Mouse (Mus musculus): ENCODE measurements around the gene Chrna5. TPM values are rescaled to one million over a fixed set of nuclear protein-coding genes. Genes with fewer than 3 reads are reported as not detected.
A peak's percentile ranks its signal among the peaks of the same experiment; 100 is the strongest.

Chrna5 gene
- polyA plus RNA-seq, 1 experiment from 2014 or later, result 0.06 TPM

GRCm38 (mm10) chr9:55023326-55023725 is 42.6 kb downstream of the Chrna5 start:
- in situ Hi-C loops (cut with MboI; ENCODE audit: low pct_unique_long_range_greater_than_20kb), result loop anchor here (5.0 to 10.0 kb wide), 2 partner anchors 89 to 291 kb away; no protein-coding TSS in a partner anchor
- POLR2A ChIA-PET, result no interaction called here
- TF ChIP-seq CTCF (IDR thresholded peaks at IDR 0.05), result no peak

DNA sequence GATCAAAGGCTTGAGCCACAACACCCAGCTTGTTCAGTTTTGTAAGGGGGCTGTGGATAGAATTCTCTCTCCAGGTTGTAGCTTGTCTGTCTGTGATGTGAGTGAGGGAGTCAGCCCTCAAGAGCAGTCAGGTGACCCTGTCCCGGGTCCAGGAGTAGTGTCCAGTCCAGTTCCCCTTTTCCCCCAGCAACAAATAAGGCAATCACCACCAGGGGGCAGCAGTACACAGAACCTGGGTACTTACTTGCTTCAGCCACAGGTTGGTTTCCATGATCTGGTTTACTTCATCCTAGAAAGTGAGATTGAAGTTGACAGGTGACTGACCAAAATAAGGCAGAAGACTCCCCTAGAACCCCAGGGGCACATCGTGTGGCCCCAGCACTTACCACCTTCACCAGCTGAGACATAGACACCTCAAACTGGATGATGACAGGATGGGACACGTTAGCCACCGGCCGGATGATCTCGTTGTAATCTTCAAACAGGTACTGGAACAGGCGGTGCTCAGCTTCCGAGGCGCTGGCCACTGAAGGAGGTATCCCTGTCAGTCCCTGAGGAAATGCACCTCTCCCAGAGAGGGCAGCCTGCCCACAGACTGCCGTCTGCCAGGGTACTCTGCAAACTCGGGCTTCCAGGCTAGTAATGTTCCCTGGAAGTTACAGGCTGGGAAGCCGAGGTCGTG is 43.4 kb downstream of the Chrna5 start:
- ChIA-PET CTCF (interaction anchor here (0.7 to 2.9 kb wide), 14 partner anchors 9 to 288 kb away, joined by 3 to 9 read pairs (median 3); no protein-coding TSS in a partner anchor), POLR2A (no interaction called here)
- DNase-seq (ENCODE audit: low read depth, low spot score) (no peak), ATAC-seq (peak; percentile 26)
- H3K27me3 ChIP-seq, result peaks cover 36% of the 10 kb centered on the region
- in situ Hi-C loops (cut with MboI; ENCODE audit: low pct_unique_long_range_greater_than_20kb), result loop anchor here (5.0 to 10.0 kb wide), 2 partner anchors 88 to 291 kb away; no protein-coding TSS in a partner anchor
- TF ChIP-seq CTCF (IDR thresholded peaks at IDR 0.05), result peak; percentile 82

More at GRCm38 (mm10) chr9:55023326-55023725, 42.6 kb downstream of the Chrna5 start:
- DNase-seq (ENCODE audit: low read depth, low spot score), result no peak
- no peak for ATAC-seq
- H3K27me3 ChIP-seq, result peaks cover 36% of the 10 kb centered on the region
- CTCF ChIA-PET, result interaction anchor here (0.7 to 2.9 kb wide), 9 partner anchors 8 to 288 kb away, joined by 3 to 9 read pairs (median 3); no protein-coding TSS in a partner anchor

DNA sequence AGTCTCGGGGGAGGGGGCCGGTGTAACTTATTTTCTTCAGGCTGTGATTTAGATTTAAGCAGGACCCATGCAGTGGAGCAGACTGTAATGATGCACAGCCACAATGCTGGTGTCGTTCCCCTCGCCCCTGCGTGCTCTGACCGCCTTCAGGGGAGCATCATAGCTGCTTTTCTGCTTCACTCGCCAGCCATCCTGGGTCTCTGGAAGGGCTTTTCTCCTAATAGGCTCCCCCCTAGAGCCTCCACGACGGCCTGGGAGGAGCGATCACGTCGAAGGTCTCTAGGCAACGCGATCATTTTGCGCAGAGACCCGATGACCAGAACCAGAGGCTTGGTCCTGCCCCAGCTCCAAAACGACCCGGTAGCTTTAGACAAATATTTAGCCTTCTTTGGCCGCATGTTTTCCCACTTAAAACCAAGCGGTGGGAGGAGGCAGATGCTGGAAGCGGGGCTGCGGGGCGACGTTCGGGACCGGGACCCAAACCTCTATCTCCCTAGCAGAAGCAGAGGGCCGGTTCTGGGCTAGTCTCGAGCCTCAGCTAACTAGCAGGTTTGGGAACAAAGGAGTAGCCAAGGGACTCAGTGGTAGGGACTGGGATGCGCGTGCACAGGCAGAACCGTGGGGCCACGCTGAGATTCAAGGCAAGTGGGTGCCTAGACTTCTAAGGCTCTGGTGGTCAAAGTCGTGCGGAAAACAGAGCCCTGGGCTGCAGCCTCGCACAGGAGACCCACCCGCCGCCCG is 45.0 kb downstream of the Chrna5 start:
- in situ Hi-C loops (cut with MboI; ENCODE audit: low pct_unique_long_range_greater_than_20kb), result loop anchor here (10.0 kb wide), 1 partner anchor 289 kb away; no protein-coding TSS in a partner anchor
- DNase-seq (ENCODE audit: low read depth, low spot score), result no peak
- peaks cover 36% of the 10 kb centered on the region for H3K27me3 ChIP-seq
- no peak for ATAC-seq
- ChIA-PET CTCF (interaction anchor here (1.2 to 2.9 kb wide), 2 partner anchors 12 to 88 kb away, joined by 4 to 9 read pairs; no protein-coding TSS in a partner anchor), POLR2A (no interaction called here)
- no peak for TF ChIP-seq CTCF (IDR thresholded peaks at IDR 0.05)

GRCm38 (mm10) chr9:55026275-55026663 is 45.6 kb downstream of the Chrna5 start, which contains the start of gene Chrna3:
Gene Chrna3 (minus strand): TSS chr9:55026562.
- POLR2A ChIA-PET, result interaction anchor here (0.6 kb wide), 1 partner anchor 20 kb away, joined by 6 read pairs; no protein-coding TSS in a partner anchor
- DNase-seq (ENCODE audit: low read depth, low spot score), result no peak
- in situ Hi-C loops (cut with MboI; ENCODE audit: low pct_unique_long_range_greater_than_20kb), result loop anchor here (10.0 kb wide), 1 partner anchor 289 kb away; no protein-coding TSS in a partner anchor

GRCm38 (mm10) chr9:55031435-55032167 is 50.9 kb downstream of the Chrna5 start:
- peaks cover 24% of the 10 kb centered on the region for H3K27me3 ChIP-seq
- DNase-seq (ENCODE audit: low read depth, low spot score), result no peak
- ChIA-PET CTCF (interaction anchor here (0.9 to 1.4 kb wide), 2 partner anchors 9 to 72 kb away, joined by 3 read pairs; no protein-coding TSS in a partner anchor), POLR2A (no interaction called here)
- in situ Hi-C loops (cut with MboI; ENCODE audit: low pct_unique_long_range_greater_than_20kb), result loop anchor here (10.0 kb wide), 1 partner anchor 353 kb away; no protein-coding TSS in a partner anchor
- ATAC-seq, result no peak
- TF ChIP-seq CTCF (IDR thresholded peaks at IDR 0.05), result no peak

More at GRCm38 (mm10) chr9:55026275-55026663, 45.6 kb downstream of the Chrna5 start, which contains the start of gene Chrna3:
- CTCF ChIA-PET, result no interaction called here
- TF ChIP-seq CTCF (IDR thresholded peaks at IDR 0.05), result no peak
- peaks cover 36% of the 10 kb centered on the region for H3K27me3 ChIP-seq
- ATAC-seq, result peak; percentile 22

DNA sequence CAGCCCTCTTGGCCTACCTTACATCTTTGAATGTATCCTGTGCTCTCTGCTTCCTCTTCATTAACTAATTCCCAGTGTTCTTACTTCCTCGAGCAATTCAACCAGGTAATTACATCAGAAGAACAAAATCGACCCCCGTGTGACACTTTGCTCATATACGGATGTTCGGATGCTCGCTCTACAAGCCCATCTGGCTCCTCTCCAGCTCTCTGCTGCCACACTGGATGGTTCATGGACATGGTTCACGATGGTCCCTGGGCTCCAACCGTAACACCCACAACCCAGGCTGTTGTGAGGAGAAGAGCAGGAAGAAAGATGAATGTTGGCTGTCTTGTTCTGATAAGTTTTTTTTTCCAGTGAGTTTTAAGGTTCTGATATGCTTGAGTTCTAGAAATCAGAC is 58.3 kb downstream of the Chrna5 start:
- DNase-seq (ENCODE audit: low read depth, low spot score) (no peak), ATAC-seq (no peak)
- POLR2A ChIA-PET, result no interaction called here
- in situ Hi-C loops (cut with MboI; ENCODE audit: low pct_unique_long_range_greater_than_20kb), result loop anchor here (10.0 kb wide), 1 partner anchor 346 kb away; no protein-coding TSS in a partner anchor
- peaks cover 6% of the 10 kb centered on the region for H3K27me3 ChIP-seq
- no peak for TF ChIP-seq CTCF (IDR thresholded peaks at IDR 0.05)
- CTCF ChIA-PET, result no interaction called here

DNA sequence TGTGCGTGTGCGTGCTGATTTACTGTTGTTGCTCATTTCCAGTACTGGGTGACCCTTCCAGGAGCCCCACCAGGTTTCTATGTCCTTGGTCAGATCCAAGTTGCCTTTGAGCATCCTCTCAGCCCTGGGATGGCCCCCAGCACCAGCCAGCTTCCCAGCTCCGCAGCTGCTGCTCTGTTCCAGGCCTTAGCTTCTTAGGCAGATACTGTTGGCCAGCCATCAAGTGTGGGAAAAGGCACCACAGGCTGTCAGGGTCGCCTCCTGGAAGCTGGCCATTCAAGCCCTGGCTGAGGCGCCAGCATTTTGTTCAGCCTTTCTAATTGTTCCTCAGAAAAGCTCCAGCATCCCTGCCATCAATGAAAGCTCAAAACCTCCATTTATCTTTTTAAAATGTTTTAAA is 59.3 kb downstream of the Chrna5 start:
- ATAC-seq, result no peak
- DNase-seq (ENCODE audit: low read depth, low spot score), result no peak
- in situ Hi-C loops (cut with MboI; ENCODE audit: low pct_unique_long_range_greater_than_20kb), result loop anchor here (10.0 kb wide), 1 partner anchor 345 kb away; no protein-coding TSS in a partner anchor
- TF ChIP-seq CTCF (IDR thresholded peaks at IDR 0.05), result no peak
- ChIA-PET POLR2A (no interaction called here), CTCF (no interaction called here)
- peaks cover 6% of the 10 kb centered on the region for H3K27me3 ChIP-seq

DNA sequence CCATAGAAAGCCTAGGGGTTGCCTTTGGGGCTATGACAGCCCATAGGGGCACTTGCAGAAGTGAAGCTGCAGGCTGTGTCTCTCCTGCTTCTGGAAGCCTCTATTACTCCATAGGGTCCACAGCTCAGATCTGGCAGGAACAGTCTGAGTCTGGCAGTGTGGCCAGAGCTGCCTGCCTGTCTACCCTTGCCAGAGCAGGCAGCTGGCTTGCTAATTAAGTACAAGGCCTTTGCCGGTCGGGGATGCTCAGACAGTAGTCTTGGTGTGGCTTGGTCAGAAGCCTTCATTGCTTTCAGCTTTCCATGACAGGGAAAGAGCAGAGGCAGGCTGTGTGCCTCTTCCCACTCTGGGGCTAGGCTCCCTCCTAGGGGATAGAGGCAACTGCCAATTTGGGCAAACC is 60.7 kb downstream of the Chrna5 start:
- TF ChIP-seq CTCF (IDR thresholded peaks at IDR 0.05), result no peak
- ATAC-seq, result no peak
- no peak for DNase-seq (ENCODE audit: low read depth, low spot score)
- in situ Hi-C loops (cut with MboI; ENCODE audit: low pct_unique_long_range_greater_than_20kb), result no loop called here
- H3K27me3 ChIP-seq, result peaks cover 5% of the 10 kb centered on the region
- ChIA-PET POLR2A (no interaction called here), CTCF (interaction anchor here (1.0 kb wide), 1 partner anchor 71 kb away, joined by 3 read pairs; no protein-coding TSS in a partner anchor)

DNA sequence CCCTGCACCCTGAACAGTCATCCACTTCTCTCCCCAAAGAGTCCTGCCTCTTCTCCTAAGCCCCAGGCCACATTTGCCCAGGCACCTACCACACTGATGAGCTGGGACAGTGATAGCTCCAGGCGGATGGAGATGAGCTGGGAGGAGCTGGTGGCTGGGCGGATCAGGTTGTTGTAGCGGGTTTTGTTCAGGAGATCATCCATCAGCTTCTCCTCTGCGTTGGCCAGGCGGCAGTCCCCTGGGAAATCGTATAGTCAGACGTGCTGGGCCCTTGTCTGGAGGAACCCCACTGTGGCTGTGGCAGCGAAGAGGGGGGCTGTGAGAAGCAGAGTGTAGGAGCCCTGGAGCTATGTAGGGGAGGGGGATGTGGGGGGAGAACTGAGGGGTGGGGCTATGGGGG is 63.0 kb downstream of the Chrna5 start:
- DNase-seq (ENCODE audit: low read depth, low spot score) (no peak), ATAC-seq (no peak)
- H3K27me3 ChIP-seq, result peaks cover 15% of the 10 kb centered on the region
- in situ Hi-C loops (cut with MboI; ENCODE audit: low pct_unique_long_range_greater_than_20kb), result no loop called here
- TF ChIP-seq CTCF (IDR thresholded peaks at IDR 0.05), result no peak
- ChIA-PET POLR2A (interaction anchor here (0.6 kb wide), 1 partner anchor 282 kb away, joined by 3 read pairs; no protein-coding TSS in a partner anchor), CTCF (interaction anchor here (1.2 to 1.5 kb wide), 2 partner anchors 10 to 67 kb away, joined by 4 to 5 read pairs; no protein-coding TSS in a partner anchor)

Measured in Patski (cell line).